Mouse (Mus musculus) embryonic facial prominence, embryonic 10.5 days (tissue): Measurements from ENCODE around the gene Dapk3. TPM values are rescaled to one million over a fixed set of nuclear protein-coding genes. Genes with fewer than 3 reads are reported as not detected.
"Not testable (repeated sequence)": the region's sequence is repeated elsewhere in the genome, so short reads cannot be mapped to it uniquely, and the experiment has no call there.

ENCODE experiments used
- DNase-seq: peaks from one replicate; pipeline ENCODE4 v3.0.0-alpha.2; 2017; ENCODE audit warnings: low spot score
- H3K27ac ChIP-seq: fragments of 300-500 bp; sonication (generic); replicated peaks from 2 replicates; pipeline ENCODE4 v1.5.1; 2016; ENCODE audit warnings: mild to moderate bottlenecking
- H3K27me3 ChIP-seq: fragments of 300-500 bp; sonication (generic); replicated peaks from 2 replicates; pipeline ENCODE4 v1.6.1; 2016; ENCODE audit warnings: low read depth, mild to moderate bottlenecking; ENCODE audit not compliant: poor library complexity, severe bottlenecking
- H3K36me3 ChIP-seq: fragments of 300-500 bp; sonication (generic); replicated peaks from 2 replicates; pipeline ENCODE4 v1.6.1; 2016; ENCODE audit warnings: mild to moderate bottlenecking, moderate library complexity
- H3K4me1 ChIP-seq: fragments of 300-500 bp; sonication (generic); 2 replicates; pipeline ENCODE4 v1.6.1; 2016
- H3K4me3 ChIP-seq: fragments of 300-500 bp; sonication (generic); 2 replicates; pipeline ENCODE4 v1.5.1; 2016; ENCODE audit warnings: mild to moderate bottlenecking, moderate library complexity
- H3K9me3 ChIP-seq: fragments of 300-500 bp; sonication (generic); 2 replicates; pipeline ENCODE4 v1.6.1; 2016; ENCODE audit warnings: mild to moderate bottlenecking
- WGBS: fragments of 180-500 bp; shearing (Covaris S2); methylation state at CpG from one replicate; pipeline ENCODE4 v1.1.7; 2016; 5-methylcytosine and 5-hydroxymethylcytosine counted together
- polyA plus RNA-seq: library from polyadenylated mRNA; unstranded; fragments of >200 nt; fragmentation: Nextera tagmentation; extraction: Ambion mirVana; gene quantifications from 2 replicates; pipeline ENCODE4 v1.2.1, GENCODE M21; 2016

Gene Dapk3
- polyA plus RNA-seq, 1 experiment from 2014 or later = 51.5 TPM

GRCm38 (mm10) chr10:81154736-81155135, 28.1 kb upstream of the Dapk3 start:
- Histone ChIP-seq H3K4me3 (no peak overlapping the region), H3K27me3 (no peaks in the 10 kb centered on the region), H3K27ac (no peak overlapping the region), H3K36me3 (peaks cover 85% of the 10 kb centered on the region), H3K4me1 (peaks cover 20% of the 10 kb centered on the region), H3K9me3 (no peaks in the 10 kb centered on the region)
- DNase-seq = no peak
- WGBS = 81% methylated on average over 6 of the region's 6 CpGs

GRCm38 (mm10) chr10:81161602-81162317, 21.0 kb upstream of the Dapk3 start:
- peaks cover 24% of the 10 kb centered on the region for H3K4me1 ChIP-seq
- H3K36me3 ChIP-seq = peaks cover 91% of the 10 kb centered on the region
- H3K27ac ChIP-seq = no peak overlapping the region
- no peaks in the 10 kb centered on the region for H3K9me3 ChIP-seq
- no peak for DNase-seq
- no peak overlapping the region for H3K4me3 ChIP-seq
- 93% methylated on average over 8 of the region's 8 CpGs for WGBS
- no peaks in the 10 kb centered on the region for H3K27me3 ChIP-seq

GRCm38 (mm10) chr10:81162318-81162652, 20.5 kb upstream of the Dapk3 start:
- no peak overlapping the region for H3K4me3 ChIP-seq
- H3K27ac ChIP-seq = no peak overlapping the region
- no peak for DNase-seq
- 75% methylated on average over 2 of the region's 2 CpGs for WGBS
- peaks cover 86% of the 10 kb centered on the region for H3K36me3 ChIP-seq
- no peaks in the 10 kb centered on the region for H3K27me3 ChIP-seq
- no peaks in the 10 kb centered on the region for H3K9me3 ChIP-seq
- H3K4me1 ChIP-seq = peaks cover 29% of the 10 kb centered on the region

- peaks cover 58% of the 10 kb centered on the region for H3K36me3 ChIP-seq
- no peaks in the 10 kb centered on the region for H3K27me3 ChIP-seq
- 87% methylated on average over 8 of the region's 8 CpGs for WGBS
- H3K4me3 ChIP-seq = peak overlapping the region; percentile 13
- DNase-seq = no peak
- H3K4me1 ChIP-seq = peaks cover 48% of the 10 kb centered on the region
- no peaks in the 10 kb centered on the region for H3K9me3 ChIP-seq
- no peak overlapping the region for H3K27ac ChIP-seq
These were observed 17.7 kb upstream of the Dapk3 start for GRCm38 (mm10) chr10:81165118-81165517.

GRCm38 (mm10) chr10:81167200-81168086, 15.4 kb upstream of the Dapk3 start, which contains the start of gene Pias4:
Gene Pias4, minus strand, starts transcription at chr10:81167923.
- Histone ChIP-seq H3K9me3 (no peaks in the 10 kb centered on the region), H3K27me3 (no peaks in the 10 kb centered on the region)
- WGBS = 1% methylated on average over 64 of the region's 64 CpGs

GRCm38 (mm10) chr10:81168087-81168431, 14.7 kb upstream of the Dapk3 start:
- Histone ChIP-seq H3K4me3 (peak overlapping the region; percentile 99), H3K4me1 (peaks cover 42% of the 10 kb centered on the region), H3K27me3 (no peaks in the 10 kb centered on the region), H3K9me3 (no peaks in the 10 kb centered on the region), H3K36me3 (peaks cover 29% of the 10 kb centered on the region), H3K27ac (peak overlapping the region; percentile 91)
- DNase-seq = no peak
- 6% methylated on average over 5 of the region's 5 CpGs for WGBS

More at GRCm38 (mm10) chr10:81167200-81168086, 15.4 kb upstream of the Dapk3 start, which contains the start of gene Pias4:
- H3K4me1 ChIP-seq = peaks cover 42% of the 10 kb centered on the region
- H3K27ac ChIP-seq = peak within 1 kb of the TSS; percentile 91
- peak; percentile 100 for DNase-seq
- H3K36me3 ChIP-seq = peaks cover 35% of the 10 kb centered on the region
- peak within 1 kb of the TSS; percentile 99 for H3K4me3 ChIP-seq

- WGBS = 6% methylated on average over 29 of the region's 29 CpGs
- peaks cover 22% of the 10 kb centered on the region for H3K36me3 ChIP-seq
- no peaks in the 10 kb centered on the region for H3K9me3 ChIP-seq
- DNase-seq = peak; percentile 87
- H3K4me3 ChIP-seq = peak overlapping the region; percentile 99
- H3K27ac ChIP-seq = peak overlapping the region; percentile 91
- no peaks in the 10 kb centered on the region for H3K27me3 ChIP-seq
- peaks cover 49% of the 10 kb centered on the region for H3K4me1 ChIP-seq
These were observed 14.1 kb upstream of the Dapk3 start for GRCm38 (mm10) chr10:81168521-81169244.

GRCm38 (mm10) chr10:81169411-81169900, 13.3 kb upstream of the Dapk3 start:
- peak overlapping the region; percentile 99; the same call in 1 of the 2 replicates for H3K4me3 ChIP-seq
- DNase-seq, H3K9me3 ChIP-seq, H3K27ac ChIP-seq, H3K27me3 ChIP-seq: not testable (repeated sequence)
- H3K4me1 ChIP-seq = peaks cover 56% of the 10 kb centered on the region
- H3K36me3 ChIP-seq = peaks cover 15% of the 10 kb centered on the region
- 44% methylated on average over 14 of the region's 14 CpGs for WGBS

- 4% methylated on average over 21 of the region's 21 CpGs for WGBS
- Histone ChIP-seq H3K27me3 (no peaks in the 10 kb centered on the region), H3K27ac (peak overlapping the region; percentile 98), H3K4me3 (peak overlapping the region; percentile 58), H3K4me1 (peaks cover 57% of the 10 kb centered on the region), H3K36me3 (peaks cover 12% of the 10 kb centered on the region), H3K9me3 (no peaks in the 10 kb centered on the region)
- DNase-seq = peak; percentile 91
These were observed 9.7 kb upstream of the Dapk3 start for GRCm38 (mm10) chr10:81173132-81173531.

GRCm38 (mm10) chr10:81174617-81175344, 8.0 kb upstream of the Dapk3 start:
- peak overlapping the region; percentile 98 for H3K27ac ChIP-seq
- peak; percentile 93 for DNase-seq
- H3K27me3 ChIP-seq = no peaks in the 10 kb centered on the region
- H3K9me3 ChIP-seq = no peaks in the 10 kb centered on the region
- H3K4me3 ChIP-seq = peak overlapping the region; percentile 58
- 2% methylated on average over 29 of the region's 29 CpGs for WGBS
- H3K4me1 ChIP-seq = peaks cover 58% of the 10 kb centered on the region
- peaks cover 28% of the 10 kb centered on the region for H3K36me3 ChIP-seq

- peak overlapping the region; percentile 98 for H3K27ac ChIP-seq
- not testable (repeated sequence) for DNase-seq, H3K9me3 ChIP-seq, H3K27me3 ChIP-seq
- WGBS = 20% methylated on average over 4 of the region's 4 CpGs
- peak overlapping the region; percentile 58 for H3K4me3 ChIP-seq
- H3K4me1 ChIP-seq = peaks cover 63% of the 10 kb centered on the region
- H3K36me3 ChIP-seq = peaks cover 34% of the 10 kb centered on the region
These were observed 7.5 kb upstream of the Dapk3 start for GRCm38 (mm10) chr10:81175345-81175701.
